Mouse (Mus musculus): ENCODE data around the gene Ranbp3l.
"Not testable (repeated sequence)": the region's sequence is repeated elsewhere in the genome, so short reads cannot be mapped to it uniquely, and the experiment has no call there.

Gene Ranbp3l

DNA sequence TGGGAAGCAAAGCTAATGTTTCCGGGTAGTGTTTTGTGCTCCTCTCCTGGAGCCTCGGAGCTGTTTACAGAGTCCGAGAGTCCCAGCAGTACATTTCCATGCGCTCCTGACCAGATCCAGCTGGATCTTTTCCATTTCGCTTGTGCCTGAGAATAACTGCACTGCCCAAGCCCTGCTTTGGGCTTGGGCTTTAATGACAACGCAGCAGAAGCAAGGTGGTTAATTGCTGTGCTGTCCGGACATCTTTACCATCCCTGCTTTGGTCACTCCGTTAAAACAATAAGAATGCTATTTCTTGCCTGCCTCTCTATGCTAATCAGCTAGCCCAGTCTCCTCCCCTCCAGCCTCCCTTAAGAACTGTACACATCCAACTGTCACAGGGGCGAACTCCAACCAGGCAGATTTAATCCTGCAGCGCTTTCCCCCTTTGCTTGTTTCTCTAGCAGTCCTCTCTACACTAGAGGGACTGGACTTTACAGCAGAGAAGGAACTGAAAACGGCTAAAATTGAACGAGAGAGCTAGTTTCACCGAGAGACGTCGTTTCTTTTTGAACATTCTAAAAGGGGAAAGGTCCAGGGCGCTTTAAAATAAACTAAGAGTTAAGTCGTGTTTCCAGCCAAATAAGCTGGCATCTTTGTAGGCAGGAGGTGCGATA lies at the start of gene Ranbp3l:
TSS of gene Ranbp3l (plus strand) at position 377 of the 656 bp plus-strand sequence.
- DNase-seq: peak; percentile 16

DNA sequence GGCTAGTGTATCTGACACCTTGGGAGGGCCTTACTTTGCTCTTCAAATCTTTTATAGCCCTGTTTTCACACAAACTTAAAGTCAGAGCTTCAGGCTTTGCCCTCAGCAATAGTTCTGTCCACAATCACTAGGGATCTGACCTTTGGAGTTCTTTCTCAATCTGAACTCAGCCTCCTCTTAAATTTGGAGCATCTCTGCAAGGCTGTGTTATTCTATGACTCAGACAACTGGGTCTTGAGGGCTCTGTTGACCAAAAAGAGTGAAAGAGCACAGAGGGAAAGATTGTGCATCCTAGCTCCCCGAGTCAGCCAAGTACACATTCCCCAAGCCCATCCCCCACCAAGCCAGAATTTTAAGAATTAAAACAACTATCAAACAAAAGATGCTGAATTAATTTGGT lies 37.7 kb upstream of the Ranbp3l start:
- DNase-seq: no peak

DNA sequence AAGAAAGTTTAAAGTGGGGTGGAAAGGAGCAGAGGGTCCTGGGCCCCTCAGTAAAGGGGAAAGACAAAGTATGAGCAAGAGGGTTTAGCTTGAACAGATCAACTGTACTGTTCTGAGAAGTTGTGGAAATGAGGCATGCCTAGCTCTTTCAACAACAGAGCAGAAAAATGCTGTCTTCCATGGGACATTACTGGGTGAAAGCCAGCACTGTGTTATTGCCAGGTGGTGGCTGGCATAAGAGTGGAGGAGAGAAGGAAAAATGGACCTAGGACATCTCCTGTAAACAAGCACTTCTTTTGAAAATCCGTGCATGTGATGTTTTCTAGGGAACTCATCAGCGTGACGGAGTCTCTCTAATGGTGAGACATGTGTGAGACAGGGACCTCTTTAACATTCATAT lies 30.8 kb upstream of the Ranbp3l start:
- no peak for DNase-seq

DNA sequence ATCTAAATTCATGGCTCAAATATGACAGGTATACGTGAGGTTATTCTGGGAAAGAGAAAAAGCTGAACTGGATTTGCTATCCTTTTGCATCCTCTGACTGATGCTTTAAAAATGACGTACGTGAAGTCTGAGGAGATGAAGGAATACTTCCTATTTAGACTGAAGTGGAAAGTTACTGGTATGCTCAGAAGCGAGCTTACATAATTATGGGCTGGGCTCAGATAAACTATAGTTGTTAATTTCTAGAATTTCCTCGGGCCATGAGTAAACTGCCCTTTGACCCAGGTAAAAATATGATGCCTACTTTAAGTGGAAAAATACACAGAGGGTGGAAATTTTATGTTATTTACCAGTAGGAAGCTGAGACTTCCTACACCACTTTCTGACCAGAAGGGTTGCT lies 26.9 kb upstream of the Ranbp3l start:
- DNase-seq: no peak

DNA sequence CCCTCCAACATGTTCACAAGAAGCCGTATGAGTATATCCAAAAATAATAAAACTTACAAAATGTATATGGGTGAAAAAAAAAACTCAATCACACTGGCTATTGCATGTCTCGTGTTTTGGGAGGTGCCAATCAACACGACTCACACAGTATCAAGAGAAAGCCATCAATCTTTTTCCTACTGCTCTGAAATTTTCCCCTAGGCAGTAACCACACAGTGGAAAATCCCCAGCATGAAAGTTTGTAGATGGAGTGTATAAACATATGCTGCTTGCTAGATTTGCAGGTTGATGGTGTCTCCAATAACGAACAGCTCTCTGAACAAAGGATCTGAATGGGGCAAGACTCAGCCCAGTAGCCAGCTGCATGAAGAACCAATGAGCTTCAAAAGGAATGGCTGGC lies 16.9 kb upstream of the Ranbp3l start:
- no peak for DNase-seq

DNA sequence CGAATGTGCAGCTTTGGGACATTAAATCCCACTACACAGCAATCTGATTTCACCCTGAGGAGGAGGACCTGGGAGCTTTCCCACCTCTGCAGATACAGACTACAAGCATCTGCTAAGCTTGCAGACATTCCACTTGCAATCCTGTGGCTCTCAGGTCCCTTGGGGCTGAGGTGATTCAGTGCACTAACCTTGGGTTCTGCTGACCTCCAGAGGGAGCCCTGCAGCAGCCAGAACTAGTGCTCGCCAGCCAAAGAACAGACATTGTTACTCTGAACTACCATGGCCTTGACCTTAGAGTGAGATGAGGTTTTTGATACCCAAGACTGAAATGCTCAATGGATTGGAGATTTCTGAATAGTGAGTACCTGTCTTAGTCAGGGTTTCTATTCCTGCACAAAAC lies 4.4 kb upstream of the Ranbp3l start:
- no peak for DNase-seq

DNA sequence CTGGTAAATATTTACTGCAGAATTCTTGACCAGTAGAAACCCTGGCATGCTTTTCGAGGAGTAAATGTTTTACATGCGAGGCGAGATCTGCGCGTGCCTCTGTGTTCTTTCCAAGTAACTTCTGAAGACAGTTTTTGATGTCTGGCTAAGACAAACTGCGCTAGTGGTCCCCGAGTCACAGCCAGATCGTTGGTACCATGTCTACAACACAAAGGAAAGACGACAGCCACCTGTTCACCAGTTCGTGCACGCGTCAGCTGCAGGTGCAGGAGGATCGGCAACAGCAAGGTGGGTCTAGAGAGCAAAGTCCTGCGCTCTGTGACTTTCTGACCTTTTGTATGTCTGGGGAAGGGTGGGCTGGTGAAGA lies 463 bp downstream of the Ranbp3l start:
- no peak for DNase-seq

DNA sequence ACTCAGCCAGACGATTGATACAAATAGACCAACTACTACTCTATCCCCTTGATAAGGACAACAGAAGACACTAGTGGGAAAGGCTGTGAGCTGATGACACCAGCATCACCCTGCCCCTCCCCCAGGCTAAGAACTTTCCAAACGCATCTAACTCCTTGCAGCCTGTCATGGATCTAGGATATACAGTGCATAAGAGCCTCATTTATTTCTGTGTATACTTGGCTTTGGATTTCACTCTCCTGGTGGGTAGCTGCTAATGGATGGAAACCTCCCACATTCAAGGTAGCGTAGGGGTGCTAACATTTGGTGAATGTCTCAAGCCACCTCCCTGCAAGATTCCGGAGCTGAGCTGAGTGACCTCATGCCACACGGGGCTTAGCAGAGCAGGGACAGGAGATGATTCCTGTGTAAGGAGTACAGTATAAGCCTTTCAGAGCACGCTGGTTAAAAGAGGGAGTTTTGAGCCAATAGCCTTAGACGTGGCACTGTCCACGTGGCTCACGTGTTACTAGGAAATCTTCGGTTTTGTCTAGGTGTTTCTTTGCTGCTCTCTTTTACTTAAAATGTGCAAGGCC lies 1.4 kb downstream of the Ranbp3l start:
- no peak for DNase-seq

DNA sequence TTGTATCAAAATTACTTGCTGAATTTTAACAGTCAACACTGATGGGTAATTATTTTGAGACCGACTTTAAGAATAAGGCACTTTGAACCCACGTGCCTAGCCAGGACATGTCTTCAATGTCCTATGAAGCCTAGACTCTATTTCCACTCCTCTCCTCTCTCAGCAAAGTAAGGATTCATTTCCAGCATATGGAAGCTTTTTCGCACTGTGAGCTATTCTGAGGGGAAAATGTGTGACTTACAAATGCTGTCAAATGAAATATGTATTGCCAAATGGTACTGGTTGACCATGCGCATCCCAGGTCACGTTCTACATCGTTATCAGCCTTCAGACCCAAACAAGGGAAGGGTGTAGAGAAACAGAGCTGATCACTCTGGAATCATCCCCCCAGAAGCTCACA lies 23.5 kb downstream of the Ranbp3l start:
- no peak for DNase-seq

DNA sequence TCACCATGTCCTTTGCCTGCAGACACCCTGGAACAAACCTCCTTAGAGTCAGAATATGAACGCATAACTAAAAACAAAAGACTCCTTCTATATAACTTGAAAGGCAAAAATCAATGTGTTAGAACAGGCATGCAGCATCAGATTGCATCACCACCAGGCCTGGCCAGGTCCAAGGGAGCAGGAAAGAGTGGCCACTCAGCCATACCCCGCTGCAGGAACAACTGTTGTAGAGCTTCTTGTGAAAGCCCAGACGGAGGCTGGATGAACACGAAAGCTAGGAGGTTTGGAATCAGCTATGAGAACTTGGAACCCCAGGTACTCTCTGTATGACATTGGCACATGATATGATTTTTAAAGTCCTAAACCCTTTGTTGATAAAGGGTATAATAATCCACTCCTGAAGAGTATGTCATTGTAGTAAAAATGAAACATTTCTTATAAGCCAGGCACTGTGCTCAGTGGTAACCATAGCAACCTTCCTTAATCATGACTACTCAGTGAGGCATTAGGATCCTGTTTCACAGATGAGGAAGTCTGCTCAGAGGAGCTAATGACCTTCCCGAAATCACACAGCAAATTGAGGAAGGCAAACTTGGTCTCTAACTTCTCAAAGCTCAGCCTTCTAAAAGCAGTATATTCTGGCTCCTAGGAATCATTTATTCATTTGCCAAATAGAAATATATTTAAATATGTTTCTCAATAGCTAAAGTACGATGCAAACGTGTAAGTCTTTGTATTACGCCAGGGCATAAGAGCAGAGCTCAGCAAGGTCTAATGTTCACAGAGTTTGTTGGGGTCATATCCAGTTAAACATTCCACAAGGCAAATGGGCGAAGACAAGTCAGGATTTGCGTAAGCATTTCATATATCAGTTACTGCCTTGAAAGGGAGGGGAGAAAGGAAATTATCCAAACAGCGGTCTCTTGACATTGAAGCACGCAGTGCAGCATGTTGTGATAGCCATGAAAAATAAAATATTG lies 24.4 kb downstream of the Ranbp3l start:
- DNase-seq: no peak

DNA sequence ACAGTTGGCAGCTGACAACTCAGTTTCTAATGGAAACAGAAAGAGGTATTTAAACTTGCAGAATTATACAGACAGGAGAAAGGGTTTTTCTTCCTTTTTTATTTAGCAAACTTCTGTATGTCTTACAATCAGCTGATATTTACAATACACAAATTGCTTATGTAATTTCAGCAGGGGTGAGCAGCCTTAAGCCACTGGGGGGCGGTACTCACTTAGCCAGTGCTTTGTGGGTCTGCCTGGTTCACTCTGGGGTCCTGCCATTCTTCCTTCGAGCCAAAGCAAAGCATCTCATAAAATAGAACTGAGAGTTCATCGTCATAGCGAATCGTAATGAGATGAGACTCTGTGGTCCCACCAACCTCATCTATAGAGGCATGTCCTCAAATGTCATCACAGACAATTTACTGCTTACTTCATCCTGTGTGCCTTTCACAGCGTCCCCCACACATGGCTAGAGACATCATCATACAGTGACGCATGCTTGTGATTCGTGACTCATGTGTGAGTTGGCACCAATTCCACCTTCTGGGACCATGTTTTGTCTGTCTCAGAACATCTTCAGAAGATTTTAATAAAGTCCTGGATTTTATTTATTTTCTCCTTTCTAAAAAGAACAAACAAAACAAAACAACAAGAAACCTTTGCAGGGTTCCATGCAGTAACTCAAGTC lies 27.0 kb downstream of the Ranbp3l start:
- no peak for DNase-seq

DNA sequence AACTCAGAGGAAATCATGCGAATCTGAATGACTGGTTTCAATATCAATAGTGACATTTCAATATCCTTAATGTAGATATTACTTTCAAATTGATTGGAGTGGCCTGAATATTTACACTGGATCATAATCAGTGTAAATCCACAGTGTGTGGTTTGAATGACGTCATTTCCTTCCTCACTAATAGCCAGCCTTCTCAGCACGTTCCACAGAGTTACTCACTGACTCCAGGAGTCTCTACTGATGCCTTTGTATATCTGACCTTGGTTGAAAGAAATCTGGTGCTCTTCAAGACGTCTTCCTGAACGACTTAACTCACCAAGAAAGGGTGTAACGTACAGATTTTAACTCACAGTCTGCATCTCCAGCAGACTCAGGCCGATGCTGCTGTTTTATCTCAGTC lies 27.7 kb downstream of the Ranbp3l start:
- DNase-seq: no peak

DNA sequence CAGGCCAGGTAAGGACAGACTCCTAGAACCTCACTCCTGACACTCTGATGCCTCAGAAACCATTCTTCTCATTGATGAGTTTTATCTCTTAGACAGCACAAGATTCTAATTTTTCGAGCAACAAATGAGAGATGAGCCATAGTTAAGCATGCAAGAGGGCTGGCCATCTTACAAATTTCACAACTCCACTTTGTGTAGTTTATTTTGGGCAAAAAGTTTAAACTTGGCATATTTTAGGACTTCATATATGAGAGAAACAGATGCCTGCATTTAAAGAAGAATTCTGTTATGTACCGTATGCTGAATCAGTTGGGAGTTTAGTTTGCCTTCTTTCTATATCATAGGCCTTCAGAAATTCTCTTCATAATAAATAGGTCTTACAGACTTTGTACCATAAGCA lies 35.0 kb downstream of the Ranbp3l start:
- no peak for DNase-seq

DNA sequence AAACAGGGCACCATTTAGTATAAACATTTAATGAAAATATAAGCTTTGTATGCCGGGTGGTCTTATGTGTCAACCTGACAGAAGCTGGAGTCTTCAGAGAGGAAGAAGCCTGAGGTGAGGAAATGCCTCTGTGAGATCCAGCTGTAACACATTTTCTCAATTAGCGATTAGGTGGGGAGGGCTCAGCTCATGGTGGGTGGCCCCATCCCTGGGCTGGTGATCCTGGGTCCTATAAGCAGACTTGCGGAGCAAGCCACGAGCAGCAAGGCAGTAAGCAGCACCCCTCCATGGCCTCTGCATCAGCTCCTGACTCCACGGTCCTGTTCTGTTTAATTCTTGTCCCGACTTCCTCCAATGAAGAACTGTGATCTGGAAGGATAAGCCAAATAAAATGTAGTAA lies 41.4 kb downstream of the Ranbp3l start:
- DNase-seq: no peak

DNA sequence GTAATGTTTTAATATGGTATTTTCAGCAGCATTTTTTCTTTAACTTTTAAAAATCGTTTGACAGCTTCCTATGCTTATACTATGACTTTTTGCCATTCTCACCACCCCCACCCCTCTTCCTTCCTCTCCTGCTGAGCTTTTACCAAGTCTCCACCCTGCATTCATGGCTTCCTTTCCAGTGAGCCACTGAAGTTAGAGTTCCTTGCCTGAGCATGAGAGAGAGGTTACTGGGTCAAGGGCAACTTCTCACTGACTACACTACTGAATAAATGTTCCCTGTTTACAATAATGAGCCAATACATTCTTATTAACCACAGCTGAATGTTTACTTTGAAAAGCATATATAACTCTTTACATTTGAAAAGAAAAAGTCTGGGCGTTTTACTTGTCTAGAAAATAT lies 46.8 kb downstream of the Ranbp3l start:
- no peak for DNase-seq

DNA sequence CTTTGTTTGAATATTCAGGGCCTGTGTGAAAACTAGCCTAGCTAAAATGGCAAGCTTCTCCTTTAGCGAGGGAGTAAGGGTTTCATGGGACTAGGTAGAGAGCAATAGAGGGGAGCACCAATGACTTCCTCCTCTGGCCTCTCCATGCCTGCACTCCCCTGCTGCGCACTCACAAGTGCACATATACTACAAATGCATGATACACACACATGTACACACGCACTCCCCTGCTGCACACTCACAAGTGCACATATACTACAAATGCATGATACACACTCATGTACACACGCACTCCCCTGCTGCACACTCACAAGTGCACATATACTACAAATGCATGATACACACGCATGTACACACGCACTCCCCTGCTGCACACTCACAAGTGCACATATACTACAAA lies 47.7 kb downstream of the Ranbp3l start:
- DNase-seq: not testable (repeated sequence)

DNA sequence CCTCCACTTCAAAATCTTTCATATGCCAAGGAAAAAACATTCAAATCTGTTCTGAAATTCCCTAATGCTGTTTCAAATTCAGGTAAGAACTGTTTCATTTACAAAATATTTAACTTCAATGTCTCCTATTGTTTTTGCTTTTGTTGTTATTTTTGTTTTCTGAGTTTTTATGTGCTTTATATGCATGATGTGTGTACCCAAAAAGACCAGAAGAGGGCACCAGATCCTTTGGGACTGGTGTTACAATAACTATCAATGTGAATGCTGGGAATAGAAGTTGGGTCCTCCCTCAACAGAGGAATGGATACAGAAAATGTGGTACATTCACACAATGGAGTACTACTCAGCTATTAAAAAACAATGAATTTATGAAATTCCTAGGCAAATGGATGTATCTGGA lies 88.0 kb downstream of the Ranbp3l start:
- DNase-seq: no peak

DNA sequence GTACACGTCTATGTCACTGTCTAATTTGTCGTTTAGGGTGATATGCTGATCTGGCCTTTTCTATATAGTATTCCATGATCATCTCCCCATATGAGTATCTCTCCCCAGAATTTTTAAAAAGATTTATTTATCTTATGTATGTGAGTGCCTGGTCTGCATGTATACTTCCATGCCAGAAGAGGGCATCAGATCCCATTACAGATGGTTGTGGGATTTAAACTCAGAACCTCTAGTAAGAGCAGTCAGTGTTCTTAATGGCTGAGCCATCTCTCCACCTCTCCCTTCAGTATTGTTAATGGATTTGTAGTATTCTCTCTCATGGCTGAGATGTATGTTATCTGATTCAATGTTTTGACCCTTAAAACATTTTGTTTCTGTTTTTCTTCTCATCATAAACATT lies 92.1 kb downstream of the Ranbp3l start:
- DNase-seq: no peak

DNA sequence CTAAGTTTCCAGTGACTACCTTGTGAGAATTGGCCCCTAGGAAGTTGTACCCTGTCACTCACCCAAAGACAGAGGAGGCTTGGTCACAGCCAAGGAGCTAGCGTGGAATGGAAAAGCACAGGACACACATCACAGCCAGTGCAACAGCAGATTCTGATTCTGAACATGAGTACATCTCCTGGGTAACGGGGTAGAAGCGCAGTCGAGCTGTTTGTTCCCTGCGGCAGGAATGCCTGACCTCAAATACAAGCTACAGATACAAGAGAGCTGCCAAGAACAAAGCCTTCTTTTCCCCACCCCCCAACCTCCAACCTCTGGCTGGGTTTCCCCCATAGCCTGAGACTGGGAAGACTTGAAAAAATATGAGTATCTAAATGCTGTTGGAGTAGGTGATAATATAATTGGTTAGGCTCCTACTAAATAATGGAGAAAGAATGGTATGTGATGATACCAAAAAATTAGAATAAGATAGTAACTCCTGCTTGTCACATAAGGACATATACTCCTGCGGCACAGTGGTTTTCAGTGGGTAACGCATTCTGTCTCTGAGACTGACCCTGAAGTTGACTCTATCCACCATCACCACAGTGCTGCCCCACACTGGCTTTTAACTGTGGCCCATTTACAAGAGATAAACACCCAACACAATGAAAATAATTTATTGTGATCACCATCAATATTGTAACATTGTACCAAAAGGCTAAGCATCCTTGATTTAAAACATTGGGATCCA lies 93.6 kb downstream of the Ranbp3l start:
- no peak for DNase-seq

DNA sequence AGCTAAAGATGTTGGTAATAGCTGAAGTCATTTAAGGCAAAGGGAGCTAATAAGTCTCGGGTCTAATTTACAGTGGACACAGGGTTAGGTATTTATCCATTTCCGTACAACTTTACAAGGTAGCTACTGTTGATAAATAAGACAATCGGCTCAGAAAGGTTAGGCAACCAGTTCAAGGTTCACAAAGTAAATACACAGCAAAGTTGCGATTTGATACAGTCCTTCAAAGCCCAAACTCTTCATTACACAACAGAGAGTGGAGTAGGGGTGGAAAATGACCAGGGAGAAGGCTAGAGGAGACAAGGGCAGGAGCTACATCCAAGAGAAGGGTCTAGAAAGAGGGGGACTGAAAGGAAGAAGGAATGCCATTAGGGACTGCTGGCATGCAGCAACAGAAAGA lies 101.1 kb downstream of the Ranbp3l start:
- DNase-seq: no peak

DNA sequence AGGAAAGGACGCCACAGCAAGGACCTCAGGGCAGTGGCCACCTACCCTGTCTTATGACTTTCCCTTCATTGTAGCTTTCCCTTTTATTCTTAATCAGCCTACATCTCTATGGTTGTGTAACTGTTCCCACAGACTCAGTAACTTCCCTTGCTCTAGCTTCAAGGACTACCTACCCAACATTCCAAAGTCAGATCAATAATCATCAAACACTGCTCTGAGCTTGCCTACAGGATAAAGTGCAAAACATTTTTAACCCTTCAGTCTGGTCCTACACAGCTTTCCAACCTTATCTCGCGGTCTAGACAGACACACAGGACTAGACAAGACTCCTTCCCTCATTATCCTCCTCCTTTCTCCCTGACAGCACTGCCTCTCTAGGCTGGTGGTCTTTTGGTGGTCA lies 102.6 kb downstream of the Ranbp3l start:
- DNase-seq: no peak

DNA sequence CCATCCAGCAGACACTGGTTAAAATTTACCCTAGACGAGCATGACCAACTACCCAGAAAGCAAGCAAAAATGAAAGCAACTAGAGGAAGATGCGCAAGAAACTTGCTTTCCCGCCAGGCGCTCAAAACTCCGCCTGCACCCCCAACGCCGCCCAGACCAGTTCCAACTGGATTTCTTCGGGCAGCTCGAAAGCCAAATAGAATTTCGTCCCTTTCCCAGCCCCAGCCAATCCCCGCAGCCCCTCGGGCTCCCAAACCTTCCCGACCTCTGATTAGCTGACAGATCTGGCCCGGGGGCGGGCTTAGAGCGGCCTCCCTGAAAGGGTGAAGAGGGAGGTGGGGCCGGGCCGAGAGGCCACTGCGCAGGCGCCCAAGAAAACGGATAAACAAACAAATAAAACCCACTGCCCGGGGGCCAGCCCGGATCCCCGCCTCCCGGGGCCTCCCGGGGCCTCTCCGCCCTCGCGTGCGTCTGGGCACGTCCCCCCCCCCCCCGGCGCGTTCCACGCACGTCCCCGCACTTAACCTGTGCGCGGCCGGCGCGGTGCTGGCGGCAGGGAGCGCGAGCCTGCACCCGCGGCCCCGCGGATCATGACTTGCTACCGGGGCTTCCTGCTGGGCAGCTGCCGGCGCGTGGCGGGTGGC lies 103.3 kb downstream of the Ranbp3l start, which contains the start of gene Nadk2:
TSS of gene Nadk2 (plus strand) at position 349 of the 644 bp plus-strand sequence.
- peak; percentile 98 for DNase-seq

Measured in cerebellum, adult 11 months (tissue).